Mouse (Mus musculus) limb, embryonic 15.5 days (tissue): Measurements from ENCODE around the gene Pip5k1c. TPM values are rescaled to one million over a fixed set of nuclear protein-coding genes. Genes with fewer than 3 reads are reported as not detected.

ENCODE experiments used
- ATAC-seq: fragments of 200-750 bp; cut with Nextera tagmentation; 2 replicates; pipeline ENCODE4 v1.8.0; 2017; ENCODE audit warnings: low read depth, moderate TSS enrichment; ENCODE audit not compliant: insufficient number of reproducible peaks, low FRiP score, low TSS enrichment
- H3K27ac ChIP-seq: fragments of 300-500 bp; sonication (generic); 2 replicates; pipeline ENCODE4 v1.5.1; 2015; ENCODE audit warnings: moderate library complexity, mild to moderate bottlenecking, inconsistent platforms
- H3K27me3 ChIP-seq: fragments of 300-500 bp; sonication (generic); 2 replicates; pipeline ENCODE4 v1.6.1; 2015; ENCODE audit warnings: inconsistent platforms
- H3K36me3 ChIP-seq: fragments of 300-500 bp; sonication (generic); 2 replicates; pipeline ENCODE4 v1.6.1; 2015; ENCODE audit warnings: inconsistent platforms
- H3K4me1 ChIP-seq: fragments of 300-500 bp; sonication (generic); 2 replicates; pipeline ENCODE4 v1.6.1; 2015; ENCODE audit warnings: inconsistent platforms
- H3K4me2 ChIP-seq: fragments of 300-500 bp; sonication (generic); 2 replicates; pipeline ENCODE4 v1.6.1; 2015; ENCODE audit warnings: mild to moderate bottlenecking, inconsistent platforms
- H3K4me3 ChIP-seq: fragments of 300-500 bp; sonication (generic); 2 replicates; pipeline ENCODE4 v1.5.1; 2015; ENCODE audit warnings: mild to moderate bottlenecking, inconsistent platforms
- H3K9ac ChIP-seq: fragments of 300-500 bp; sonication (generic); 2 replicates; pipeline ENCODE4 v1.6.1; 2015; ENCODE audit warnings: inconsistent platforms
- H3K9me3 ChIP-seq: fragments of 300-500 bp; sonication (generic); 2 replicates; pipeline ENCODE4 v1.6.1; 2016; ENCODE audit warnings: inconsistent platforms
- WGBS: fragments of 180-500 bp; shearing (Covaris S2); methylation state at CpG from one replicate; pipeline ENCODE4 v1.1.7; 2015; 5-methylcytosine and 5-hydroxymethylcytosine counted together
- polyA plus RNA-seq: library from polyadenylated mRNA; unstranded; fragments of >200 nt; fragmentation: Nextera tagmentation; extraction: Ambion mirVana; gene quantifications from 2 replicates; pipeline ENCODE4 v1.2.1, GENCODE M21; 2015

The Pip5k1c gene
- polyA plus RNA-seq, 1 experiment from 2014 or later, result 48.1 TPM

GRCm38 (mm10) chr10:81344421-81345161 lies 51.8 kb downstream of the Pip5k1c start:
- WGBS, result 51% methylated on average over 8 of the region's 8 CpGs
- ATAC-seq, result no peak
- H3K4me1 ChIP-seq, result peaks cover 39% of the 10 kb centered on the region
- peaks cover 53% of the 10 kb centered on the region for H3K27me3 ChIP-seq
- H3K9ac ChIP-seq, result no peak overlapping the region
- H3K36me3 ChIP-seq, result peaks cover 19% of the 10 kb centered on the region
- H3K4me2 ChIP-seq, result no peak overlapping the region
- no peak overlapping the region for H3K27ac ChIP-seq
- no peaks in the 10 kb centered on the region for H3K9me3 ChIP-seq
- no peak overlapping the region for H3K4me3 ChIP-seq

GRCm38 (mm10) chr10:81345162-81345534 lies 52.4 kb downstream of the Pip5k1c start:
- H3K4me3 ChIP-seq, result no peak overlapping the region
- H3K27ac ChIP-seq, result no peak overlapping the region
- ATAC-seq, result no peak
- peaks cover 43% of the 10 kb centered on the region for H3K4me1 ChIP-seq
- WGBS, result 83% methylated on average over 4 of the region's 4 CpGs
- H3K9ac ChIP-seq, result no peak overlapping the region
- peaks cover 53% of the 10 kb centered on the region for H3K27me3 ChIP-seq
- peaks cover 19% of the 10 kb centered on the region for H3K36me3 ChIP-seq
- H3K4me2 ChIP-seq, result no peak overlapping the region
- no peaks in the 10 kb centered on the region for H3K9me3 ChIP-seq

- H3K9me3 ChIP-seq, result no peaks in the 10 kb centered on the region
- H3K27me3 ChIP-seq, result peaks cover 41% of the 10 kb centered on the region
- ATAC-seq, result no peak
- 12% methylated on average over 50 of the region's 55 CpGs for WGBS
- H3K4me3 ChIP-seq, result peak overlapping the region; percentile 33
- H3K4me1 ChIP-seq, result peaks cover 41% of the 10 kb centered on the region
- peak overlapping the region; percentile 28; the same call in 1 of the 2 replicates for H3K9ac ChIP-seq
- H3K36me3 ChIP-seq, result peaks cover 19% of the 10 kb centered on the region
- peak overlapping the region; percentile 49 for H3K4me2 ChIP-seq
- H3K27ac ChIP-seq, result 0 out of 2 replicates have a peak overlapping the region, but pooled peaks have one; percentile 50
These were observed 53.8 kb downstream of the Pip5k1c start for GRCm38 (mm10) chr10:81346453-81347067.

DNA sequence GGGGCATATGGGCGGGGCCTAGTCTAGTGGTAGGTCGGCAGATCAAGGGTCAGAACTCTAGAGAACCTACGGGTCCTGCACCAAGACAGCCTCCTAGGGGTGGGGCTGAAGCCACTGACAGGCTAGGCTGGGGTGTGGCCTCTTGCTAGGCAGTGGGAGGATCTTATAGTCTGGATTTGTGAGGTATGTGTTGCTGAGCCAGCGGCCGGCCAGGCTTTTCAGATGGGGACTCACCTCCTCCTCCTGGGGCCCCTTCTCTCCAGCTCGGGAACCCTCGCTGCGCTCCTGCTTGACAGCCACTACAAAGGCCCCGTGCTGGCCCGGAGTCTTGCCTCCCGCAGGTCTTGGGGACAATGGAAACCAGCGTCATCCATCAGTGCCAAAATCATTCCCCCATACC lies 56.4 kb downstream of the Pip5k1c start:
- Histone ChIP-seq H3K27me3 (peaks cover 16% of the 10 kb centered on the region), H3K9me3 (no peaks in the 10 kb centered on the region), H3K4me2 (peak overlapping the region; percentile 84), H3K4me3 (peak overlapping the region; percentile 79), H3K9ac (peak overlapping the region; percentile 78; the same call in 1 of the 2 replicates), H3K36me3 (peaks cover 19% of the 10 kb centered on the region), H3K4me1 (peaks cover 32% of the 10 kb centered on the region), H3K27ac (0 out of 2 replicates have a peak overlapping the region, but pooled peaks have one; percentile 77)
- 7% methylated on average over 12 of the region's 12 CpGs for WGBS
- no peak for ATAC-seq

- peak overlapping the region; percentile 79 for H3K4me3 ChIP-seq
- peak overlapping the region; percentile 78 for H3K9ac ChIP-seq
- no peaks in the 10 kb centered on the region for H3K9me3 ChIP-seq
- H3K4me2 ChIP-seq, result peak overlapping the region; percentile 84
- WGBS, result under 1% methylated on average over 29 of the region's 29 CpGs
- peak; percentile 12; the same call in 1 of the 2 replicates for ATAC-seq
- H3K27ac ChIP-seq, result peak overlapping the region; percentile 77
- H3K27me3 ChIP-seq, result peaks cover 9% of the 10 kb centered on the region
- peaks cover 32% of the 10 kb centered on the region for H3K4me1 ChIP-seq
- H3K36me3 ChIP-seq, result peaks cover 19% of the 10 kb centered on the region
These were observed 57.2 kb downstream of the Pip5k1c start for GRCm38 (mm10) chr10:81349961-81350350.

DNA sequence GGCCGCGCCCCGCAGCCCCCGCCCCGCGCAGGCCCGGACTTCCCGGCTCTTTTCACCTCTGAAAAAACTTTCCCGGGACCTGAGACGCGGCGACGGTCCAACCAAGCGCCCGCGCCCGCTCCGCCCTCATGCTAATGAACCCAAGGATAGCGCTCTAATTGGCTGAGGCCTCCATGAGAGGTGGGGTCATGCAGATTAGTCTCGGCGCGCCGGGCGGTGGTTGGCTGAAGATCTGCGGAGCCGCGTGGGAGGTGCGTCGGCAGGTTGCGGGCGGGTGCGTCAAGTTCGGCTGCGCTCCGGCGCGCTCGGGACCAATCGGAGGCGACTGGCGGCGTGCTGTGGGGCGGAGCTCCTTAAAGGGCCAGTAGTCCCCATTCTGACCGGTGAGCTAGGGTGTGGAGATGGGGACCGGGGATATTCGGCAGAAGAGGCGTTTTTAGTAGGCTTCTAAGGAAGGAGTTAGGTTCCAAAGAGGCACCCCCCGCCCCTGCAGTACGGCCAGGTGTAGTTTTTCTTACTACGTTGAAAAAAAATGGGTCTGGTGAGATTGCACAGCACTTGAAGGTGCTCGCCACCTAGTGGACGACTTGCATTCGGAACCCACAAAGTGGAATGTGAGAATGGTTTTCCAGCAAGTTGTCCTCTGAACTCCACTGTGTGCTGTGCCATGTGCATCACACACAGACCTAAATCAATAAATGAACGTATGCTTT lies 57.7 kb downstream of the Pip5k1c start, which contains the start of gene Hmg20b:
TSS of gene Hmg20b (minus strand) at position 130 of the 713 bp plus-strand sequence.
- H3K27ac ChIP-seq, result peak within 1 kb of the TSS; percentile 78
- no peaks in the 10 kb centered on the region for H3K9me3 ChIP-seq
- peak within 1 kb of the TSS; percentile 79 for H3K4me3 ChIP-seq
- peaks cover 32% of the 10 kb centered on the region for H3K4me1 ChIP-seq
- H3K9ac ChIP-seq, result peak within 1 kb of the TSS; percentile 78
- WGBS, result under 1% methylated on average over 54 of the region's 54 CpGs
- ATAC-seq, result peak; percentile 95
- H3K27me3 ChIP-seq, result peaks cover 3% of the 10 kb centered on the region; the same call in 1 of the 2 replicates
- peaks cover 16% of the 10 kb centered on the region for H3K36me3 ChIP-seq
- peak within 1 kb of the TSS; percentile 84 for H3K4me2 ChIP-seq

DNA sequence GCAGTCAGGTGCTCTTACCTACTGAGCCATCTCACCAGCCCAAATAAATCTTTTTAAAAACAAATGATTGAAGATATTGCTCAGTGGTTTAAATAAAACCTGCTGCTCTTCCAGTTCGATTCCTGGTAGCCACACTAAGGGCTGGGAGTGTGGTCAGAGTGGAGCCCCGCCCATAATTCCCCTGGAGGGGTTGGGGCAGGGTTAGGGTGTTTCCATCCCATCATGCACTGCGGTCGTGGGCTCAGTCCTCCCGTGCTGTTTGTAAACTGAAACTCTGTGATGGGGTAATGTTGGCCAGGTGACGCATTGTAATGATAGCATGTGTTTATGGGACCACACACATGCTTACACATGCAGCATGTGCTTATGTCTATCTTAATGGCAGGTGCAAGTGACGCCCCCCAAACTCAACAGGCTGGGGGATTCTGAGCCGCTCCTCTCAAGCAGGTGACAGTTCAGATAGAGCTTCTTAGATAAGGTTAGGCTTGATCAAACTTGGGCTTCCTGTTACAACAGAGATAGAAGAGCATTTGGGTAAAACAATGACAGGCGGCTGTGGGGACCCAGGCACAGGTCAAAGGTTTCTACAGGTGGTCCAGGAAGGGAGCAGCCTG lies 59.0 kb downstream of the Pip5k1c start:
- Histone ChIP-seq H3K4me2 (no peak overlapping the region), H3K4me3 (no peak overlapping the region), H3K27ac (0 out of 2 replicates have a peak overlapping the region, but pooled peaks have one; percentile 33), H3K9ac (no peak overlapping the region), H3K4me1 (peaks cover 30% of the 10 kb centered on the region), H3K36me3 (peaks cover 14% of the 10 kb centered on the region), H3K27me3 (0 out of 2 replicates have a peak, but pooled peaks cover 3% of the 10 kb centered on the region), H3K9me3 (no peaks in the 10 kb centered on the region)
- WGBS, result 19% methylated on average over 9 of the region's 9 CpGs
- ATAC-seq, result no peak

- Histone ChIP-seq H3K27me3 (0 out of 2 replicates have a peak, but pooled peaks cover 3% of the 10 kb centered on the region), H3K36me3 (0 out of 2 replicates have a peak, but pooled peaks cover 3% of the 10 kb centered on the region), H3K4me1 (peaks cover 27% of the 10 kb centered on the region), H3K9me3 (no peaks in the 10 kb centered on the region), H3K27ac (no peak overlapping the region), H3K4me3 (no peak overlapping the region), H3K4me2 (no peak overlapping the region), H3K9ac (no peak overlapping the region)
- WGBS, result 62% methylated on average over 9 of the region's 9 CpGs
- no peak for ATAC-seq
These were observed 62.1 kb downstream of the Pip5k1c start for GRCm38 (mm10) chr10:81354738-81355477.

DNA sequence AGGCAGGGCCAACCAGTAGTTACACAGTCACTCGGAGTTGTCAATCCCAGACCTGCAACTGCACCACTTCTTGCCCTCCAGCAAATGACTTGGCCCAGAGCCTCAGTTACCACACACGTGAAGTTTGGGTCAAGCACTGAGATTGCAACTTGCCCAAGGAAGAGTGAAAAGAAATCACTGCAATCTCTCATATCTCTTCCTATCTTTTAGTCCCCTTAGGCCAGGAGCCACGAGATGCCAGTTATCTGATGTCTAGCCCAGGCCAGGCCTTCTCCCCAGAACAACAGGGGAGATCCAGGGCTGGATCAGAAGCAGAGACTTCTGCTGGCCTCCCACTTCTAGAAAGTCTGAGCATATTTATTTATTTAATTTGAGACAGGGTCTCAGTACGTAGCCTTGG lies 62.8 kb downstream of the Pip5k1c start:
- Histone ChIP-seq H3K9me3 (no peaks in the 10 kb centered on the region), H3K4me2 (no peak overlapping the region), H3K27me3 (0 out of 2 replicates have a peak, but pooled peaks cover 3% of the 10 kb centered on the region), H3K27ac (no peak overlapping the region), H3K4me3 (no peak overlapping the region), H3K36me3 (0 out of 2 replicates have a peak, but pooled peaks cover 6% of the 10 kb centered on the region), H3K4me1 (peaks cover 27% of the 10 kb centered on the region), H3K9ac (no peak overlapping the region)
- 78% methylated on average over 4 of the region's 4 CpGs for WGBS
- no peak for ATAC-seq

DNA sequence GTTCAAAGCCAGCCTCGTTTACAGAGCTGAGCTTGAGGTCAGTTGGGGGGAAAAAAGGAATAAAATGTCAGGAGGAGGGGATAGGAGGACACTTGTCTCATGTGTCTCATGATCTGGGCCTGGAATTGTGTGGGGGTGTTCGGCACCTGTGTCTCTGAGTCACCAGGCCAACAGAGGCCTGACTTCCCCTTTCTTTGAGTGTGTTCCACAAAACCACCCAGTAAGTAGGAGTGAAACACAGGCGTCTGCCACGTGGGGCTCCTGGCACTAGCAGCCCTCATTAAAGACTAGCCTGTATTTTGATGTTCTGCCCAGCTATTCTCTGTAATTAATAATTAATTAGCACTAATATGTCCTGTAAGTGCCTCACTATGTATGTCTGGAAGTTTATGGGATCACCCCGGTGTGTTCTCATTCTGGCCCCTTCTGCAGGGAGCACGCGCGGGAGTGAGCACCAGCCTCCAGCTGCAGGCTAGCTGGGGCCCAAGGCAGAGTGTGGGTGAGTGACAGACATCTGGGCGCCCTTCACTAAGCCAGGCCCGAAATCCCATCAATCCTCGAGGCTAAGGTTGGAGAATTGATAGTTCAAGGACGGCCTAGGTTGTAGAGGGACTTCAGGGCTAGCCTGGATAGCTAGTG lies 63.7 kb downstream of the Pip5k1c start:
- H3K4me1 ChIP-seq, result peaks cover 31% of the 10 kb centered on the region
- H3K36me3 ChIP-seq, result 0 out of 2 replicates have a peak, but pooled peaks cover 7% of the 10 kb centered on the region
- no peak overlapping the region for H3K27ac ChIP-seq
- H3K27me3 ChIP-seq, result 0 out of 2 replicates have a peak, but pooled peaks cover 3% of the 10 kb centered on the region
- H3K9me3 ChIP-seq, result no peaks in the 10 kb centered on the region
- H3K4me3 ChIP-seq, result peak overlapping the region; percentile 76; the same call in 1 of the 2 replicates
- WGBS, result 36% methylated on average over 12 of the region's 12 CpGs
- no peak overlapping the region for H3K9ac ChIP-seq
- no peak for ATAC-seq
- H3K4me2 ChIP-seq, result peak overlapping the region; percentile 97
